Mouse (Mus musculus) olfactory bulb, adult 2 months (tissue): ENCODE results near the gene Zic2.

Experiments
- CTCF ChIP-seq: fragments of 200-500 bp; IDR thresholded peaks from 2 replicates; pipeline ENCODE4 v1.5.1; 2012; ENCODE audit warnings: low read depth, mild to moderate bottlenecking, low read length, moderate library complexity; ENCODE audit not compliant: insufficient read depth
- POLR2A ChIP-seq: fragments of 200-500 bp; IDR thresholded peaks from 2 replicates; pipeline ENCODE4 v1.6.1; 2012; ENCODE audit warnings: mild to moderate bottlenecking, low read depth, low read length, moderate library complexity; ENCODE audit not compliant: insufficient read depth

DNA sequence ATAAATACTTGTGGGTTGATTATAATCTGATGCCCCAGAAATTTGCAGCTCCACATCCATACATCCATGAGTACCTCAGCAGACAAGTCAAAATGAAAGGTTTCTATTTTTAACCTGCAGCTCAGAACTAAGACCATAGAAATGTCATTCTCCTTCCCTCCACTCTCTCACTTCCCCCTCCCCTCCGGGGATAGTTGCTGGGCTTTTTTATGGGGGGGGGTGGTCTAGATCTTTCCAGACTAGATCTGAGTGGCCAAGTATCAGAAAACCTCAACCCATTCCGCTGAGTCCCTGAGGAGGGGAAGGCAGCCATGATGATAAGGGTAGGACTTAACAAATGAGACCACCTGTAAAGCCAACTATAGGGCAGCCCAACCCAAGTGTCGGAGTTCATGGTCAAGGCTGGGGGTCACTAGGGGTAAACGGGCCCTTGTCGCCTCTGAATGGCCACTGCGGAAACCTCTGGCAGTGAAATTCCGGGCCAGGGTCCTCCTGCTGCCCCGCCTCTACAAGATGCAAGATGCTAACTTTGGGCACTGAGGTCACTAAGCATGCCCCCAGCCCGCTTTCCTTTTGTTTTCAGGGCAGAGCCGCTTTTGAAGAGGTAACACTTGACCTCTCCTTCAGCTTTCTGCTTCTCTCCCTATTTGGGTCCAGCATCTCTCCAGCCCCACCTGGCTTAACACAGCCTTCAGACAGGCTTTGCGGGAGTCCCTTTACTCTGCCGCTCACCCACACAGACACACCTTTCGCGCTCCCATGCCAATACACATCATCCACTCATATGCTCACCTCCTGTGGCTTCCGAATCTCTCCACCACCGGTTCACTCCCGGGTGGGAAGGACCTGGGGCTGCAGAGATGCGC lies 8.6 kb downstream of the Zic2 start:
- no peak for TF ChIP-seq POLR2A
- no peak for TF ChIP-seq CTCF
